Mouse (Mus musculus) telencephalon, adult 2 months (tissue): ENCODE results near the gene Susd1.

ENCODE experiments used
- DNase-seq: peaks from one replicate; pipeline ENCODE4 v3.0.0-alpha.2; 2011; ENCODE audit warnings: low read depth, low spot score

Gene Susd1

DNA sequence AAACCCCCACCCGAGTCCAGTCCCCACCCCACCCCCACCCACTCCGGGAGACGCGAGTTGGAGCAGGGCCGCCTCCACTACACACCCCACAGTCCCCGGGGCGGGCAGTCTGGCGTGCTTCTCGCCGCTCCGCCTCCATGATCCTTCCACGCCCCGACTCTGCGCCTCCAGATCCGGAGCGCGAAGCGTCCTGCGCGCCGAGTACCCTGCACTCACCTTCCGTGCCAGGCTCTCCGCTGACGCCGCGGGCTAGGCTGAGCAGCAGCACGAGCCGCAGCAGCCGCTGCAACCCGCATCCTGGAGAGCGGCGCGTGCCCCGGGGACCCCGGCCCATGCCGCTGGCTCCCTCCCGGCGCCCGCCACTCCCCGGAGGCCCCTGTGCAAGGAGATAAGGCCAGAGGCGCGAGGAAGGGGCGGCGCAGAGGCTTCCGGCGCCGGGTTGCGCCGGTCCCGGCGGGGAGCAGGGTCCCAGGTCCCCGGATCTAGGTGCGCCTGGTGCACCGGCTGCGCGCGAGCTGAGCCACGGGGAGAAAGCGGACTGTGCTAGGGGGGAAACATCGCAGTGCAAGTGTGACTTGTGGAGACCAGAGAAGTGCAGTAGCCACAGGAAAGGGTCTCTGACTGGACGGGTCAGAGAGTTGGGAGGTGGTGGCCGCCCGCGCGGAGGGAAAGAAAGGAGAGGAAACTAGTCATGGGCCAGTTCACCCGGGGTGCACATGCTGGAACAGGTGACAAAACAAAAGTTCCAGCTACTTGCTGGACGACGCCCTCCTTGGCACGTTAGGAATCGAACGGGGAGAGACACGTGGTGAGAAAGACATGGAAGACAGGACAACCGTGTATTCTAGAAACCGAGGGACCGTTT is at the start of gene Susd1:
TSS of gene Susd1 (minus strand) at position 644 of the 865 bp plus-strand sequence.
- DNase-seq = no peak

DNA sequence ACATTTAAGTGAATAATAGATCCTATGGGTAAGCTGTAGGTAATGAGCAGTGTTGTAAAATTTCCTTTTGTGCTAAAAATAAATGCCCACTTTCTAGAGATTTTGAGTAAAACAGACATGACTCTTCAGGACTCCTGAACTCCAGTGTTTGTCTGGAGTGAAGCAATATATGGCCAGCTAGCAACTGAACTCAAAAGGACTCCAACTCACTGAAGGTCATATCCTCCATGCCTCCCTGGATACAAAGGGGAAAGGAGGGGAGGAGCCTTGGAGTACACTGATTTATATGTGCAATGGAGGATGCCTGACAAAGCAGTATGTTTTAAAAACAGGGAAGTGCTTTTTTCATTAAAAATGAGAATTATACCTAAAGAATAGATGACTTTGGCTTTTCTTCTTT is 32.9 kb upstream of the Susd1 start:
- DNase-seq = no peak

DNA sequence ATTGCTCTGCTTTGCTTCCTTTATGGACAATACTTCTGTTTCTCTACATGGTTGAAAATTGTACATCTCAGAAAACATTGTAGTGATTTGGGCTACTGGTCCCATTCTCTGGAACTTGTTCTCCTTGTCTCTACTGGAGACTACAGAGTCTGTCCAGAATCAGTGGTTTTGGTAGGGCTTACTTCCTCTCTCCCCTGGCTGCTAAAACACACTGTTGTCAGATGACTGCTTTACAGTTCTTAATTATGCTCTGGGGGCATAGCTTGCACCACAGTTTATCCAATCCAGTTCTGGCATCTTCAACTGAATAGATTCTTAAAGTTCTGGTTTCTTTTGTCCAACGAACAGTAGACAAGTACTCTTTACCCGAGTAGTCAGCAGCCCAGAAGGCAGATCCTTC is 27.0 kb upstream of the Susd1 start:
- no peak for DNase-seq

DNA sequence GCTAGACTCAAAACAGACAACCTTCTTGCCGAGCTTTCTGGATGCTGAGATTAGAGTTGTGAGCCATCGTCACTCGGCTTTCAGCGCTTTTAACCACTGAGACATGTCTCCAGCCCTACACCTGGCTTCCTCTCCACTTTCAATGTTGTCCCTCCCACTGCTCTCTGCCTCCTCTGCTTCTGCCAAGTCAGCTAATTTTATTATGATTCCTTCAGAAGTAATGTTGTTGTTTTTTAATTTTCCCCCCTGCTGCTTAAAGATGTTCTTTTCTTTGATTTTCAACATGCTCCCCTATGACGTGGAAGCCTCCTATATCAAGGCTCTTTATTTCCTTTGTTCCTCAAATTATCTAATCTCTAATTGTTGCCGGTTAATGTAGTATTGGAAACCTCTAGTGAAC is 26.2 kb upstream of the Susd1 start:
- DNase-seq = no peak

DNA sequence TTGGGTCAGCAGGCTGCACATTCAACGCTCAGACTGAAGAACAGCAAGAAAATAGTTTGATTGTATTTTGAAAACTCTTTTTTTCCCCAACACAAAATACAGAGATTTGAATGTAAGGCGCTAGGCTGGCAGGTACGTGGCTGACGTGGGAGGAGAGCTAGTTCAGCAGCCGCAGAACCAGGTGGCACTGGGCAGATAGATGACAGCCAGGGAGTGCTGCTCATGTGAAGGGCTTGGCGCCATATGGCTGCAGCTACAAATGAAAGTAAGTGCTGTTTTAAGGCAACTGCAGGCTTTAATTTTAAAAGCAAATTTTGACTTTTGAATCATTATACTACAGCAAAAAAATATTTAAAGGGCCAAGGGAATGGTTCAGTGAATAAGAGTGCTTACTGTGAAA is 24.1 kb upstream of the Susd1 start:
- DNase-seq = peak; percentile 62

DNA sequence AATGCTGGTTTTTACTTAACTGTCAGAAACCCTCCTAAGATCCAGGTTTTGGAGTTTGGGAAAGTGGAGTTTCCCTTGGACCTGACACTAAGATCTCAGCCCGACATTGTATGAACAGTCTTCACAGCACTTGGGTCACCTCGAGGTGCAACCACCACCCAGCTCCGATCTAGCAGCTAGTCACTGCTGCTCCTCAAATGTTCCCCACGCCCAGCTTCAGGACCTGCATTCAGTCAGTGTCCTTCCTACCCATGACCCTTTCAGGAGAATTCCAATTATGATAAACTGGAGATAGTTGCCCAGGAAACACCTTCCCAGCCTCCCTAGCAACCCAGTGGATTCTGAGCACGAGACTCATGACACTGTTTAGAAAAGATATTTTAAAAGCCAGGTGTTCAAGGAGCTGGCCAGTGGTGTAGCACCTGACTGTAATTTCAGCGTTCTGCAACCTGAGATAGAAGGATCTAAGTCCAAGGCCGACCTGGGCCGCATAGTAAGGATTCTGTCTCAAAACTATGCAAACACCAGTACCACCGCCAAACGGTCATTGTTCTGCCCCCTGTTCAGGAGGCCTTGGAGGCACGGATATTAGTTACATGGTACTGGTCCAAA is 22.8 kb upstream of the Susd1 start:
- DNase-seq = no peak

DNA sequence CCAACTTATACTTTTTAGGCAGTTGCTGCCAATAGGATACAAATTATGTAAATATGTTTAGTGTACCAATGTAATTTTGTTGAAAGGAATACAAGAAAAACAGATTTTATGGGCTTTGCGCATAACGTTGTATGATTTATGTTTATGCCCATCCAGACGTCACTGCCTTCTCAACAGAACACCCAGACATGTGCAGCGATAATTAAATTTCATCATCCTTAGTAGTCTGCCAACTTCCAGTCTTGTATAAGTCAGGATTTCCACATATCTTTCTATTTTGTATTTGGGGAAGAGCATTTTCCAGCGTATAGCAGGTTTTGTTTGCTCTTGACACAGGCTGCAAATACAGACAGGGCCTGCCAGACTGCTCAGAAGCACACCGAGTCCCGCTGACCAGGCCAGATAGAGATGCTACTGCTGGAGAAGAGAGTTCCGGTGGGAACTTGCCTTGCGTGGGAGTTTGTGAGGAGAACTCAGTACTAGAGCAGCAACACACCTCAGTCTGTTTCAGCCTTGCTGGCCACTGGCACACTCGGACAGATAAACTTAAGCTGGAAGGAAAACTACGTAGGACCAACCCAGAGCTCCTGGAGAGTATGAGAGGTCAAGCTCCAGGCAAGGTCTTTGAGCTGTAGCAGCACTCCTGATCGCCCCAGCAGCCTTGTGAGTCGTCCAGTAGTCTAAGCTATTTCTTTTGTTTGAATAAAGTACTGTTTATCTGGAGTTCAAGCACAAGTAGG is 21.0 kb upstream of the Susd1 start:
- no peak for DNase-seq

DNA sequence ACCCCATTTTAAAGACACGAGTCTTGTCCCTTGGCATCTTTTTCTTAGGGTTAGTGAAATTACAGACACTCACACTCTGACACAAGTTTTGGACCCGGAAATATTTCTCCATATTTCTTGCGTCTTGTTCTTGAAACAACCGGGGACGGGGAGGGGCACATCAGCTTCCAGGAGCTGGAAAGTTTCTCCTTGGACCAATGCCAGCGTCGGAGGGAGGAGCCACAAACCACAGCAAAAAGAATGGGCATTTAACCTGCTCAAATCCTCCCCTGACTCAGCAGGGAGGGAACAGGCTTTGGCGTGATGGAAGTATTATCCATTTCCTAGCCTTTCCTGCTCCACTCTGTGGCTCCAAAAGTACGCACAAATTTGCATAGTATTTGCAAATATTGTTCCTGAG is 19.5 kb upstream of the Susd1 start:
- no peak for DNase-seq

DNA sequence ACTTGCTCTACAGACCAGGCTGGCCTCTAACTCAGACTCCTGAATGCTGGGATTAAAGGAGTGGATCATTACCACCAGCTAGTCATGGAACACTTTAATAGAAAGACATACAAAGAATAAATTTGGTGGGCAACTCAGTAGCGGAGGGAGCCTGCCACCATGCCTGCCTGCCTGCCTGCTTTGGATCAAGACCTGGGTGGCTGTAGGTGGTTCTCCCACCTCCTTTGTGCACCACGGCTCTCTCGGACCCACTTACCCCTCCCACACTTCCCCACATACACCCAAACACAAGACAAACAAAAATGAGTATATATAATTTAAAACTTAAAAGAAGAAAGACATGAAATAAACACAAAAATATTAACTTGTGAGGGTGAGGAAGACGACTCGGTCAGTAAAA is 18.7 kb upstream of the Susd1 start:
- no peak for DNase-seq

DNA sequence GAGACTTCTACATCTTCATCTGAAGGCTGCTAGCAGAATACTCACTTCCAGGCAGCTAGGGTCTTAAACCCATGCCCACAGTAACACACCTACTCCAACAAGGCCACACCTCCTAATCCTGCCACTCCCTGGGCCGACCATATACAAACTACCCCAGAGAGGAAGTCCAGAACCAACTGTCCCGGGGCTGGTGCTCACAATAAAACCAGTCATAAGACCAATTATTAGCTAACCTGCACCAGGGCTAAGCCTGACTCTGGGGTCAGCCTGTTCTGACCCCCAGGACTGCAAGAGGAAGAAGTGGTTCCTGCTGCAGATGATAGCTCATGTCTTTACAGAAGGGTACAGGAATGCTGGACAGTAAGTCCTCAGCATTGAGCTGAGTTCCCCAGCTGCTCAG is 17.0 kb upstream of the Susd1 start:
- DNase-seq = no peak

DNA sequence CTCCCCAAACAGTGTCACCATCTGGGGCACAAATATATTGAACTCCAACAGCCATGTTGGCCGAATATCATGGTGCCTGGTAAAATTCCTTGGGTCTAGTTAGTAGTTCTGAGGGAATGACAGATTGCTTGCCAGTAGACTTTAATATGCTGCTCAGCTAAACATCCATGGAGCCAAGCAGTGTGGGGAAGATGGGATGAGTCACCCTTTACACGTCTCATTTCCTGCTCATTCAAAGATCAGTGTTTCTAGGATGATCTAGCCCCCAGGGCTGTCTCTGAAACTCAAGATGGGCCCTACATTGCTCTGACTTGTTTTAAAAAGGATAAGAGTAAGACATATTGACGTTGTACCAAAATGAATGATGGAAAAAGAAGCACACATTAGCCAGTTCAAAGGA is 15.6 kb upstream of the Susd1 start:
- DNase-seq = no peak

DNA sequence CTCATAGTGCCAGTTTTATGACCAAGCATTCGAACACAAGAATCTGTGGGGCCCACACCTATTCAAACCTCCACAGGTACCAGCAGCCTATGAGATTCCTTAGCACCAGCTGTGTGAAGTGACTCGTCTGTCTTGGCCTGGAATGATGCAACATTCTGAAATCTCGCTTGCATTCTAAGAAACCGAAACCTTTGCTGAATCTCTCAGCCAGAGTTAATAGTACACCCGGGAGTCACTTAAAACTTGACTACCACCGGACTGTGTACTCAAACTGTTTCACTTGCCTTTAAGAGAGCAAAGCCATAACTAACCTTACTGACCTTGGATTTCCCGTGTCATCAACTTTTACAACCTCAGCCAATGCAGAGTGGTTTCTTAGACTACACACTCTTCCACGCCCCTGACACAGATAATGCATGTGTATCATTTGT is 14.1 kb upstream of the Susd1 start:
- DNase-seq = no peak

DNA sequence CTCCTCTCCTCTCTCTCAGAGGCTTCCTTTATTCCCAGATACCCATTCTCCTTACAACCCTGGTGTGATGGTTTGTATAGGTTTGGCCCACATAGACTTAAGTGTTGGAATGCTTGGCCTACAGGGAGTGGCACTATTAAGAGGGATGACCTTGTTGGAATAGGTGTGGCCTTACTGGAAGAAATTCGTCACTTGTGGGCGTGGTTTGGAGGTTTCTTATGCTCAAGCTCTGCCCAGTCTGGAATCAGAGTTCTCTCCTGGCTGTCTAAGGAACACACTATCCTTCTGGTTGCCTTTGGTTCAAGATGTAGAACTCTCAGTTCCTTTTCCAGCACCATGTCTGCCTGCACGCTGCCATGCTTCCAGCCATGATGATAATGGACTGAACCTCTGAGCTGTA is 12.5 kb upstream of the Susd1 start:
- DNase-seq = no peak

DNA sequence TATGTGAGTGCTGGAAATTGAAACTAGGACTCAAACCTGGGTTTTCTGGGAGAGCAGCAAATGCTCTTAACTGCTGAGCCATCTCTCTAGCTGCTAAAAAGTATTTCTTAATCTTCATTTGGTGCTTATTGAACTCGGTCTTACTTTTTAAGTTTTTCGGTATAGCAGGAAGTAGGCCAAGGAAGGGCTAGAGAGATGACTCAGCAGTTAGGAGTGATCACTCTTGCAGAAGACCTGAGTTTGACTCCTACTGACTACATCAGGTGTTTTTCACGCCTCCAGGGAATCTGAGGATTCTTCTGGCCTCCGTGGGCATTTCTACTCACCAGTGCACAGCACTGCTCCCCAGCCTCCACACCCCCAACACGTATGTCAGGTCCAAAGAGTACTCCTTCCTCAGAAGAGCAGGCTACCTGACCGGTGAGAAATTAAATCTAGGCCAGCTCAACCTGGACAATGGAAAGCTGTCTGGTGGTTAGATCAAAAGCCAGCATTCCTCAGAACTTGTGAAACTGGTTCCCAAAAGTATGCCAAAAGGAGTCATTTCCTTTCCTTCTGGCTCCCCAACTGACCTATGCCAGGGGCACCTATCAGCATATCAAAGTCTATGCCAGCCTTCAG is 11.9 kb upstream of the Susd1 start:
- DNase-seq = no peak

DNA sequence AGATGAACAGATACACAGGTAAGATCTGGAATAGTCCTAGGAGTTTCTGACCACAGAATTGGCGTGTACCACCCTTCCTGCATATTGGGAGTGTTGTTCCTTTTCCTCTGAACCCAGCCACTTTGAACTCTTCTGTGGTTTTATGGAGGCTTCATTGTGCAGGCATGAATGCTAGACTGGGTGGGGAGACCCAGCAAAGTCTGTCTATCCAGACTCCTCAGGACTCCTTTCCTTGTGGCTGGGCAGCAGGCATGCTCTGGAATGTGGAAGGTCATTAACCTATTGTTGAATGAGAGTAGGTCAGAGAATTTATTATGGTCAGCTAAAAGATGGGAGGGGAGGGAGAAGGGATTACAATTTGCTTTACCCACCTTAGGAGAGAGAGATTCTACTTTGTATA is 8.9 kb upstream of the Susd1 start:
- no peak for DNase-seq

DNA sequence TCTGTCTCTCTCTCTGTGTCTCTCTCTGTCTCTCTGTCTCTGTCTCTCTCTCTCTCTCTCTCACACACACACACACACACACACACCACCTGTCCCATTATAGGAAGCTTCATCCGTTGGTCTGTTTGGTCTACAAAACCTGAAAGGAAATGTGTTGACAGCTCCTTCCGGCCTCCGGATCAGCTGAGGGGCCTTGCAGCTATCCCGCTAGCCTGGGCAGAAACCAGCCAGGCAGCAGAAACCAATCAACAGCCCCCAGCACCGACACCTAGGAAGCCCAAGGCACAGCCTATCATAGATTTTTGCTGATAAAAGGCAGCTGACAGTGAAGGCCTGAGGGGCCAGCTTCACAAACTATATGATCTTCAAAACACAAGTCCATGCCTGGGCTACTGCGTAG is 7.1 kb upstream of the Susd1 start:
- no peak for DNase-seq

DNA sequence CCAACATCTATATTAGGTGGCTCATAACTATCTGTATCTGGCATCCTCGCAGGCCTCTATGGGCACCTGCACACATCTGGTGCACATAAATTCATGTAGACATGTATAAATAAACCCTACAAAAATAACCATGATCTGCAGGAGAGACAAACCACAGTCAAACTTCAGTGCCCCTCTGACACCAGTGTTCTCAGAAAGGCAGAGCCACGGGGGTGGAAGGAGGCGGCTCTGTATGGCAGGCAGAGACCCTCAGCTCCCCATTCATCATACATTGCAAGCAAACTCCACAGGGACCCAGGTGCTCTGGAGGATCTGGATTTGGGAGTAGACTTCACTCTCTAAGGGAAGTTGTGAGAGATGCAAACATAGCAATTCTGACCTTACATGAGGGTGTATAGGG is 6.6 kb upstream of the Susd1 start:
- DNase-seq = no peak

DNA sequence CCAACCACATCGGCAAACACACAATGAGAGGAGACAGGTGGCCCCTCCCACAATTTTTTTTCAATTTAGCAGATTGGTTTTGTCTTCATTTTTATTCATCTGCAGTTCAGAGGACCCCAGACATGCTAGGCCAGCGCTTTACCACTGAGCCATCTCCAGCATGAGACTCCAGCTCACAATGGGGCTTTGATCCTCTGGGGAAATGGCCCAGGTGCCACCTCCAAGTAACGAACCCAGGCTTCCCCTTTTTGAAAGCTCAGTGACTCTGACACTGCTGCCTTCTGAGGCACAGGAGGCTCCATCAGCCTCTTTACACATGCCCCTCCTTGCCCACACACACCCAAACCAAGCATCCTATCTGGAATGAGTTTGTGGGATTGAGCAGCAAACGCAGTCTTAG is 5.7 kb upstream of the Susd1 start:
- DNase-seq = no peak

DNA sequence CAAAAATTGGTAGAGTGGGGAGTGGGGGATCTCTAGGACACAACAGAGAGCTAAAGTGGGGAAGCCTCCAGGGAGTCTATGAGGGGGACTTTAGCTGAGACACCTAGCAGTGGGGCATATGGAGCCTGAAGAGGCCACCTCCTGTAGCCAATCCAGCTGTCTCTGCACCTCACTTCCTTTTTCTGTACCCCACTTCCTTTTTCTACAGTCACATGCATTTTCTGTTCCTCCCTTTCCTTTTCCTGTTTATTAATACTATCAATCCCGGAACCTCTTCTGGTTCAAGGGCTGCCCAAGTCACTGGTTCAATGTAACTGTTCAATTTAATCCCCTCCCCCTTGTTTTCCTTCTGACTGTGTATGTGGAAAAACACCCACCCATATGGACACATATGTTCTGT is 2.8 kb upstream of the Susd1 start:
- DNase-seq = no peak

DNA sequence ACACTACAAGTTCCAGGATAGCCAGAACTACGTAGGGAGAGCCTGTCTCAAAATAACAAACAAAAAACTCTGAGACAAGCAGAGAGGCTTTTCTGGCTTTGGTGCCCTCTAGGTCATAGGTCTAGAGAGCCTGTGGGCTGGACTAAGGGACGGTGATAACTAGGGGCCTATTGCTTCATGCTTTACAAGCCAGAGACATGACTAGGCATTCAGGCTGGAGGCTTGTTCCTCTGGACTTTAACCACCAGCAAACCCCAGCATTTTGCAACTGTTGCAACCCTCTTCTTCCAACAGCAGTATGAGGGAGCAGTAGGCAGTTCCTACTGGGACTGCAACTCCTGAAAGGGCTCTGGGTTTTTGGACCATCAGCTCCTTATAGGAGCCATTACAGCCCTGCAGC is 1.5 kb upstream of the Susd1 start:
- DNase-seq = no peak

DNA sequence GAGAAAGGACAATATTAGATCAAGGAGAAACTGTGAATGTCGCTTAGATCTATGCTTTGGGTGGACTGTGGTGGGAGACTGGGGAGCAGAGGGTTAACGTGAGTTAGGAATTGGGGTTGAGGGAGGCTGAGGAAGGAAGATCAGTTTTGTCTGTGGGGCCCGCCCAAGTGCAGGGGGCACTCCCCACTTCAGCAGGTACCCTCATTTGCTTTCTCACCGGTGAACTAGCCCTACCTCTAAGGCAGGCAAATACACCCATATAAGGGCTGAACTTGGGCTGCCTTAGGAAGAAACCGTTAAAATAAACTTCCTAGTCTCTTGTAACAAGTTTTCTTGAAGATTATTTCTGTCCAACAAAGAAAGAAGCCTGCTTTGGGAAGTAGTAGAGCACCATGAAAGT is 608 bp upstream of the Susd1 start:
- no peak for DNase-seq

DNA sequence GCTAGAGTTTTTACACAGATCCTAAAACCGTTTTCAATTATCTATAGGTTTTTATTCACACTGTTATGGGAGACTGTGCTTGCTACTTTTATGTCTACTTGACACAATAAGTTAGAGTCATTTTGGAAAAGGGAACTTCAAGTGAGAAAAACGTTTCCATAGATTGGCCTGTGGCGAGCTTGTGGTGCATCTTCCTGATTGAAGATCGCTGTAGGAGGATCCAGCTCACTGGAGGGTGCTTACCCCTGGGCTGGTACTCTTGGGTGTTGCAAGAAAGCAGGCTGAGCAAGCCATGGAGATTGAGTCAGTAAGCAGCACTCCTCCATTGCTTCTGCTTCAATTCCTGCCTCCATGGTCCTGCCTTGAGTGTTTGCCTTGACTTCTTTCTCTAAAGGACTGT is 2.5 kb downstream of the Susd1 start:
- DNase-seq = no peak
